Mouse (Mus musculus) ovary, postnatal 10 days (tissue): ENCODE results near the gene St6galnac5.

ENCODE experiments used
- DNase-seq: peaks from one replicate; pipeline ENCODE4 v3.0.0; 2022; ENCODE audit warnings: low spot score

The St6galnac5 gene

DNA sequence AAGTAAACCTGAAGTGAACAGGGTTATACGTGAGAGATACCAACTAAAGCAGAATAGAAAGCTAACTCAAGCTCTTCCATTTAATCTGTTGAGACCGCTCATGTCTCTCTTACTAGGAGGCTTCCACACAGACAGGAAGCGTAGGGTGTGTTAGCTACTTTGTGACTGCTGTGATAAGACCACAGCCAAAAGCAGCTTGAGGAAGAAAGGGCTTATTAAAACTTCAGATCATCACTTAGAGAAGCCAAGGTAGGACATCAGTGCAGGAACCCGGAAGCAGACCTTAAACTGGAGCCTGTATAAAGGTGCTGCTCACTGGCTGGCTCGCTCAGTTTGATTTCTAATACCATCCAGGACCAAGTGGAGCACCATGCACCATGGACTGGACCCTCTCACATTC, 31.7 kb downstream of the St6galnac5 start:
- DNase-seq = no peak

DNA sequence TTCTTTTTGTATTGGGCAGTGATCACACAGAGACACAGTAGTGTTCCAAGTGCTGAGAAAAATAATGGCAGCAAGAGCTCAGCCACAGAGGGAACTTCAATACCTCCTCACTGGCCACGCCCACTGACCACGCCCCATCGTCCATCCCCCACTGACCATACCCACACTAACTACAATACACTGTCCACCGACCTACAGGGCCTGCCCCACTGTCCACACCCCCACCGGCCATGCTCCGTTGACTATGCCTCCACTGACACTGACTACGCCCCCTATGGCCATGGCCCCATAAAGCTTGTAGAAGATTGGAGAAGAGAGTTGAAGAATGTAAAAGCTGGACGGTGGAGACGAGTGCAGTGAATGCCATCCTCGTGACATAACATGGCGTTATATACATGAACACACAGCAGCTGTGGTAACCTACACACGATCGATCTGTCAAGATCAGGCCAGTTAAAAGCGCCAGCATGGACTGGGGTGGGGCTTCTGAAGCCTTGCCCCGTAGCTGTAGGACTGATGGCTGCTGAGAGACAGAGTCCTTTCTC, 32.7 kb downstream of the St6galnac5 start:
- DNase-seq = no peak

DNA sequence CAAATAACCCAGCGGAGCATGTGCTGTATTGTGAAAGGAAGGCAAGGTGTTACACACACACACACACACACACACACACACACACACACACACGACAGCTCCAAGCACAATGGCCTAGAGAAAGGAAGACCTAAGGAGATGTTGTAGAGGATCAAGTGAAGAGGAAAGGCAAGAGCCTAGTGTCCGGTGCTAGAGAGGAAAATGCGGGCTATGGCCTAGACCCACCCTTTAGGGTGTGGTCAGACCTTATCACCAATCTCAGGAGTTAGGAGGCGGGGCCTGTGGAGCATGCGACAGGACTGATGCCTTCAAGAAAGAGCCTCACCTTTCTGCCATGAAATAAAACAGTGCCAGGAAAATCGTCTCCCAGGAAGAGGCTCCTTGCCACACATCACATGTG, 33.5 kb downstream of the St6galnac5 start:
- no peak for DNase-seq

DNA sequence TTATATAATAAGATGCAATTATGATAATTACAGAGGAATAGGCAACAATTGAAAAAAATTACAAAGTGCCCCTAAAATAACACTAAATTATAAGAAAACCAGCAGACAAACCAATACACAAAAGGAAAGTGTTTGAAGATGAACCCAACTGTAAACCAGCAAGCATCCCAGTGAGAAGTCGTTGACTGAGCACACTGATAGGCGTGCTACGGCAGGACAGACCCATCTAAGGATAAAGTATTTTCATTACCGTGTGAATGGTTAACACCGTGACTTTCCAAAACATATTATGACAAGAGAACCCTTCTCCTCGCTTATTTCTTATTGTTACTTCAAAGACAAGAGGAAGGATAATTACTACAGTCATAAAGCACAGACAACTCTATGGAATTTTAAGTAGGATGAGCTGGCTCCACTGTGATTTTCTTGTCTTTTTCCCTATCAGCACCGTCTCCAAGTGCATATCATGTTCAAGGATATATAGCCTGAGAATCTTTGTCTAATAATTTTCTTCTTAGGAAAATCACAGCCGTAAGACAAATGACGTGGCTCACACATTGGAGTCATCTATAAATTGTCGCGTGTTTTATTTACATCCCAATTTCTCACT, 34.9 kb downstream of the St6galnac5 start:
- no peak for DNase-seq

DNA sequence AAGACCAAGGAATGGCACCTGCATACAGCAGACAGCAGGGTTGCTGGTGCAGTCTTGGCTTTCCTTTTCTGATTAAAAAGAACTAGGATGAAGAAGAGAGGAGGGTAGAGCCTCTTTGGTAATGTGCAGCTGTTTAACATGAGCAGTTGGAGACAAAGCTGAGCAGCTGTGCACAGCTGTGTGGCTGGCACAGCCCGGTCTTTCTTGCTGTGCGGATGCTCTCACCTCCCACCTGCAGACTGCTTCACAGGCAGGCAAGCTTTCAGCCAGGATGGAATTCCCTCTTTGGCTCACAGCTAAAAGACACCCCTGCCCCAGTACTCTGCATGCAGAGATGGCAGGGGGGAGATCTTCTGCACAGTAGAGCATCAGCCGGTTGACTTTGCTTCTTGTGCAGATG, 37.3 kb downstream of the St6galnac5 start:
- DNase-seq = no peak

DNA sequence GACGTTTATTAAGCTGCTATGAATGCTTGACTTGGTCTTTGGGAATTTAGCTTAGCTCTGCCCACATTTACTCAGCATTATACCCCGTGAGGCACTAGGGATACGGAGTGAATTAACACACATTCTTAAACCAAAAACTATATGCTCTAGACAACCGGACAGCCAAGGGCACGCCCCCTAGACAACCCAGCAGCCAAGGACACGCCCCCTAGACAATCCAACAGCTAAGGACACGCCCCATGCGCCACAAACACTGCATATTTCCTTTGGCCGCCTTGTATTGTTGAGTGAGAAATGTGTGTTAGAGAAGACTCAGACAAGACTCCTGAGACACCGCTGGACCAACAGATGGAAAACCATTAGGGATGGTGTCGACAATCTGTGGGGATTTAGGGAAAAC, 39.1 kb downstream of the St6galnac5 start:
- DNase-seq = no peak

DNA sequence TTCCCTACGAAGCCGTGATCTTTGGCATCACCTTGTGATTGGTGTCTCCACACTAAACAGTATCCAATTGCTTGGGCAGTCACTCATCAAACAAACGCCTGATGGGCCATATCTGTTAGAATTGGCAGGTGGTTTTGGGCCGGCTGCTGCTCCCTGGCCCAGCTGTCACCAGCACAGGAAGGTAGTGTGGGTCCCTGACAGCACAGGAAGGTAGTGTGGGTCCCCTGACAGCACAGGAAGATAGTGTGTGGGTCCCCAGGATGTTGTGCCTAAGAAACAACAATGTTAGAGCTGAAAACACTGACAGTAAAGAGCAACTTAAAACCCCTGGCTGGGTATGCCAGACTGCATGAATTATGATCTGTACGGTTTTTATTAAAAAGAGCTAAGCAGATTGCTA, 40.4 kb downstream of the St6galnac5 start:
- no peak for DNase-seq

DNA sequence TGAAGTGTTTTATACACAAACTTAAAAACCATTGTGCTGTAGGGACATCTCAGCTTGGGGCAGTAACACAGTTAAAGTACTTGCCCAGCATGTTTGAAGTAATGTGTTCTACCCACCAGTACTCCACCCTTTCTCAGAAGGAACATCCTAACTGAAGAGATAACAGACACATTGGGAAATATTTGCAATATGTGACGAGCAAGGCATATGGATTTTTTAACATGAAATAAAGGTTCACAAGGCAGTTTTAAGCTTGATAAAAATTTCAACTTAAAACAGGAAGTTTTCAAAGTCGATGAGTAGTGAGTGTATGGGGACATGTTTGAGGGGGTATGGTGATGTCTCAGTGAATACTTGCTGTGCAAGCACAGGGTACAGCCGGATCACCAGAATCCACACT, 45.7 kb downstream of the St6galnac5 start:
- no peak for DNase-seq

DNA sequence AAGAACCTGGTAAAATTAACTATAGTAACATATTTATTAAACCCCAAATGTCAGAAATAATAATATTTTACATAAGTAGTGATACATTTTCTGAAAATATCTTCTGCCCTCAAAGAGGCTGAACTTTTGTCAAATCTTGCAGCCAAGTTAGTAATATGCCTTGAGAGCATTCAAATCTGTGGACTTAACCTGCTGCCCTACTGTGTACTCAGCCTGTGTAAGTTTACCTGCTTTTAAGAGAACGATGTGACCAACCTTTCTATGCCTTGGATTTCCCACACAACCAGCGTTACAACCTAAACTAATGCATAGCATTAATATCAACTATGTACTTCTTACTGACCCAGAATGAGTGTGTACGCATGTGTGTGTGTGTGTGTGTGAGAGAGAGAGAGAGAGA, 48.3 kb downstream of the St6galnac5 start:
- no peak for DNase-seq

DNA sequence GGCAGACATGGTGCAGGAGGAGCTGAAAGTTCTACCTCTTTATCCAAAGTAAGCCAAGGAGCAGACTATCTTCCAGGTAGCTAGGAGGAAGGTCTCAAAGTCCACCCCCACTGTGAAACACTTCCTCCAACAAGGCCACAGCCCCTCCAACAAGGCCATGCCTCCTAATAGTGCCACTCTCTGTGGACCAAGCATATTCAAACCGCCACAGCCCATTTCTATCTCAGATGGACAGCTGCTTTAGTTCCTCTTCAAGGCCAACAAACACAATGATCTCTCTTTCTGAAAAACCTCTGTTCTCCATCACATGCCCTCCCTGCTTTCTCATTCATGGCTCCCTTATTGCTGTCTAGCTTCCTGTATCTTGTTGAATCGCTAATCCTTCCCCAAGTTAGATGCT, 49.5 kb downstream of the St6galnac5 start:
- DNase-seq = no peak

DNA sequence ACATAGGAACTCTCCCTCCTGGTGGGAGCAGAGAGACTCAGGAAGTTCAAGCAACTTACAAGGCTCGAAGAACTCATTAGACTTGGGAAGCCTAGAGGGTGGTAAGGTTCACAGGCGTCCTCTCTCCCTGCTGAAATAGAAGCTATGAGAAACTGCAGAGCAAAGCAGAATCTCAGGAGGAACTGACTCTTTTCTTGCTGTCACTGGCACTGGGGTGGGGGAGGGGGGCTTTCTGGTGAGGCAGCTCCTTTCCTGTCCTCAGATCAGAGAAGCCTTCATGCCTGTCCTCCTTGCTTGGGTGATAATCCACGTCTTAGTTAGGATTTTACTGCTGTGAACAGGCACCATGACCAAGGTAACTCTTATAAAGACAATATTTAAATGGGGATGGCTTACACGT, 50.0 kb downstream of the St6galnac5 start:
- no peak for DNase-seq

DNA sequence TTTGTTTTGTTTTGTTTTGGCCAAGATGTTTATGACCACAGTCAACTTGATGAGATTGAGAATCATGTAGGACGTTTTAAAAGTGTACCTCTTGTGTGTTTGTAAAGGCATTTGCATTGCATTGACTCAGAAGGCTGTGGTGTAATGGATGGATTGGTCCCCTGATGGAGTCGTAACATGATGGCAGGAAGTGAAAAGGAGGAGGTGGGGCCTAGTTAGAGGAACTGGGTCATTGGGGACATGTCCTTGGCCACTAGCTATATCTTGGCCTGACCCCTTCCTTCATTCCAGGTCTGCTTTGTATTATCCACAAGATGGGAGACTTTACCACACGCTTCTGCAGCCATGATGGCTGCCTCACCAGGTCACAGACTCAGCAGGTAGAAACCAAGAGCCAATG, 50.7 kb downstream of the St6galnac5 start:
- no peak for DNase-seq

DNA sequence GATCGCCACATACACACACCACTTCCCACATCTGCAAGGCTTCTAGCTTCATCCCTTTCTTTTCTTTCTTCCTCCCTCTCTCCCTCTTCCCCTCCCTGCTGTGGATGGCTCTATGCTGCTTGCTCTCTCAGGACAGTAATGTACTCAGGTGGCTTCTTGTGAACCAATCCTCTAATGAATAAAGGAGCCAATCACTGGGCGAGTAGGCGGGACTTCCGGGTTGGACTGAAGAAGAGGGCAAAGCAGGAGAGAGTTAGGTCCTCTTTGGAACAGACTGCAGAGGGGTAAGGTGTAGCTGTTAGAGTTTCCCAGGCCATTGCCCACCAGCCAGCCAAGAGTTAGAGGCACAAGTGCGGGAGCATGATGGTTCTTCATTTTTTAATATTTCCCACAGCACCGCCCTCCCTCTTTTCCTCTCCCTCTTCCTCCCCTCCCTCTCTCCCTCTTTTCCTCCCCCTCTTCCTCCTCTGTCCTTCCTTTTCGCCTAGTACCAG, 52.2 kb downstream of the St6galnac5 start:
- DNase-seq = no peak

DNA sequence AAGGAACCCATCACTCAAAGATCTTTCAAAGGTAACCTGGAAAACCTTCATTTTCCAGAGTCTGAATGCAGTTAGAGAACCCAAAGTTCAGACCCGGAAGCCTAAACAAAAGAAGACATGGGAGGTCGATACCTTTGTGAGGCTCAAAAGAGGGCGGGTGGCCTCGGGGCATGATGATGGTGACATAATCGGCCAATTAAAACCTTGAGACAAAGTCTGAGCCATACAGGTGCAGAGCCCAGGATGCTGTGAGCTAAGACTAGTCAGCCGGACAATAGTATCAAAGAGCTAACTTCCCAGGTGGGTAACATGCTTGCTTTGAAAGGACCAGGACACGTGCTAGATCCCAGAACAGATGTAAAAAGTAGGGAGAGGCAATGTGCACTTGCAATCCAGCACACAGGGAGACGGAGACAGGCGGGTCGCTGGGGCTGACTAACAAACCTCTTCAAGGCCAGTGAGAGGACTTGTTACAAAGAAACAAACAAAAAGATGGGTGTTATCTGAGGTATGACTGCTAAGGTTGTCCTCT, 52.7 kb downstream of the St6galnac5 start:
- DNase-seq = no peak

DNA sequence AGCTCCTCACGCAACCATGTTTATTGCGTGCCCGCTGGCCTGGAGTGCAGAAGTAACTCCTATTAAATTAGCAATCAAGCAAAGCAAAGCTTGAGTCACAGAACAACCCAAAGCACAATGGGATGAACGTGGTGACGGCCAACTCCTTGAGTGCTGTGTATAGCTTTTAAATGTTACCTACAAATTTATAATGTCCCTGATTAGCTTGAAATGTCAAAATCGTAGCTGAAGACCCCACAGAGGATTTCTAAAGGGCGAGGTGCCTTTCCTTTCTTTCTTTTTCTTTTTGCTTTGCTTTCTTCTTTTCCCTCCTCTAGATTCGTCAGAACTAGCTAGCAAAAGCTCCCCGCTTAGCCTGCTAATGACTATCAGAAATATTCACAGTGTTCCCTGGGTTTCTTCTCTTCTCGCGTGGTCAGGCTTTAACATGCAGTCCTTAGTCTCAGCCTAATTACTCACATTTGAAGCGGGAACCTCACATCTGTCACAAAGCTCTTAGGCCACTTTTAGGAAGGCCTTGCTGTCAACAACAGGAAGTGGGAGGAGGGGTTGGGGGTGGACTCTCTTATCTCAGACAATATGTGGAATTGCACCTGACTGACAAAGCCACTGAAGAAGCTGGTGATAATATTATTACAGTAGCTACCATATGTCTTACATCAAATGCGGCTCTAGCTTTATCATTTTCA, 53.6 kb downstream of the St6galnac5 start:
- DNase-seq = no peak

DNA sequence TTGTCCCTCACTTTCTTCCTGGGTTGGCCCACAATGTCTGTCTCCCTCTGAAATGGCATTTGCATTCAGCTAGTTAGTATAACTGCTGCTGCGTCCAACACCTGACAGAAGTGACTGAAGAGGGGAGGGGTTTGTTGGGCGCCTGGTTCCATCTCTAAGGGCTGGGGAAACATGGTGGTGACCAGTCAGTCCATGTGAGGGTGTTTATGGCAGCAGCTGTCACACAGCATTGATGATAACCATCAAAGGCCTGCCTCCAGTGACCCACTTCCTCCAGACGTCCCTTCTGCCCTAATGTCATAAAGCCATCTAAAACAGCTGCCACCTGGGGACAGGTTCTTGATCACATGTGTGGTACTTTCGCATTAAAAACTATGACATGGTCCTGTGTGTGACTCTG, 55.9 kb downstream of the St6galnac5 start:
- no peak for DNase-seq

DNA sequence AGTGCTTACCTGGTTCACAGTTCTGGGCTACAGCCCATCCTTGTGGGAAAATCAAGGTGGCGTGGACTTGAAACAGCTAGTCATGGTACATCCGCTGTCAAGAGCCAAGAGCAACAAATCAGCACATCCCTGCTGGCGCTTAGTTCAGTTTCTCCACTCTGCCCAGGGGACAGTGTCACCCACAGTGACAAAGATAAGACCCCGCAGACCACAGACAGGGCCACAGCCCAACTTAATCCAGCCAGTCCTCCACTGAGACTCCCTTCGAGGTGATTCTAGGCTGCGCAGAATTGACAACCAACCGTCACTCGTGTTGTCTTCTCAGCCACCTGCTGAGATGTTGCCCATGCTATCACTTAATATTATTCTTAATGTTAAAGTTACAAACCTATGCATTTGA, 56.7 kb downstream of the St6galnac5 start:
- DNase-seq = no peak

DNA sequence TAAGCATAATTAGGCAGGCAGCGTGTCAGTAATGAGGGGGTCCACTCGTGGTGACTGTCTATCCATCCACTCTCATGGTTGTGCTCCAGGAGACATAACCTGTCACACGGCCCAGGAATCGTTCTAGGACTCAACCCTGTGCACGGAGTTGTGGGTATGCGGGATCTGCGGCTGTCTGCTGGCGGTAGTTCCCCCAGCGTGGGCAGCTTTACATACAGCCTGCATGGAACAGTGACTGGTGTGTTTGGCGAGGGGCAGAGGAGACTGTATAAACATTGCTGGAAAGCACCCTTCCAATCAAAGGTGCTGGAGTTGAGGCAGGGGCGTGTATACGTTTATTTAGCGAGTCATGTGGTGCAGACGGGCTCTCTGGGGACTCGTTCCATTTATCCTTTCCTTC, 58.5 kb downstream of the St6galnac5 start:
- DNase-seq = no peak

DNA sequence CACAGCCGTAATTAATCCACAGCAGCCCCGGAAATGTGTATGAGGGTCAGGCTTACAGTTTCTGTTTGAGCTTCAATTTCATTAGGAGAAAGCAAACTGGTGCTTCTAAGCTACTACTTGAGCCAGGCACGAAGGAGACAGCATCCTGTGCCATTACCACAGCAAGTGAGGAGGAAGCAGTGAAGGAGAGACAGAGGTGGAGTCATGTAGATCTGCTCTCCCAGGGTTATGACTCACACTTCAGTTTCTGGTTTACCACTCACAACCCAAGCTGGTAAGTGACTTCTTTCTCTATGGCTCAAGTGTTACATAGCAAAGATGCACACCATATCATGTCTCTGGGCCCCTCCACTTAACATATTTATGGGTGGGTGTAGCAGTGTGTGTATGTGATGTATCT, 61.7 kb downstream of the St6galnac5 start:
- no peak for DNase-seq

DNA sequence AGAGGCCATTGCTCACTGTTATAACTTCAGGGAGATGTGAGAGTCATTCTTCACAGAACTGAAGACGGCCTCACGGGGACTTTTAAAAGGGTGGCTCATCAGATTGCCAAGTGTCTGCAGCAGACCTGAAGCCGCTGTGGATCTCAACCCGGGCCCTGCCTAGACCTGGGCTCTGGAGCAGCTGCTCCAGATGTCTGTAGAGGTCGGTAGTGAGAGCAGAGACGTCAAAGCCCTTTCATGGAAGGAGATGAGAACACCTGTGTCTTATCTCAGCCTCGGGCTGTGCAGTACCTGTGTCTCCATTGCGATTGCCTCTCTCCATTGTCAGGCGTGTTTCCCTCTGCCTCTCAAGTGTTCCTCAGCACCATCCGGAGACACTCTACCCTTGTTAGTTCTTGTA, 62.9 kb downstream of the St6galnac5 start:
- no peak for DNase-seq

DNA sequence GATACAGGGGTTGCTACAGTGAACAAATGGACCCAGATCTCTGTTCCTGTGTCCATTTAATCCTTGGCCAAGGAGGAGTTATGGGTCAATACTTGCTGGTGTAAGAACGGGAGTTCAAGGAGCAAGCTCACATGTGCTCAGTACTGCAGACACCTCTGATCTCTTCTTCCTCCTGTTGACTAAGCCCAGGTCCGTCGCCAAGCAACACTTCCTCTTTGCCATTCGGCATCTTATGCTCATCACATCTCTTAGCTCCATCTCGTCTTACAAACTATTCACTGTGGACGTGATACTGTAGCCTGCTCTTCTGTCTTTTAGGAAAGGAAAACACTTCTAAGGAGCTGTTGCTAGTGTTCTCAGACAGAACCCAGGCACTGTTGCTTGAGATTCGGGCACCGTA, 64.5 kb downstream of the St6galnac5 start:
- no peak for DNase-seq

DNA sequence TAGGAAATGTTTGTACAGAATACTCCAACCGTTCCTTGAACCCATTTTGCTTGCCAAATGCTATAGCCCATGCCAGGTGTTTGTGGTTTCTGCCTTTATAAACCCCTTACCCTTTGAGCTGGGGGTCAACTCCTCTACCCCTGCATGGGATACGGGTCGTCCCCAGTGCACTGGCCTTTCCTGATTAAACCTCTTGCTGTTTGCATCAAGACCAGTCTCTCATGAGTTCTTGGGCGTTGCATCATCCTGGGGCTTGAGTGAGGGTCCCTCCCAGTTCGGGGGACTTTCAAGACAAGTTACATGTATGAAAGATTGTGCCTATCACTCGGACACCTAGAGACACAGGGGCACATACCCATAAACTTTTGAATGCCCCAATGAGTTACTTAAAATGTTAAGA, 67.7 kb downstream of the St6galnac5 start:
- no peak for DNase-seq

DNA sequence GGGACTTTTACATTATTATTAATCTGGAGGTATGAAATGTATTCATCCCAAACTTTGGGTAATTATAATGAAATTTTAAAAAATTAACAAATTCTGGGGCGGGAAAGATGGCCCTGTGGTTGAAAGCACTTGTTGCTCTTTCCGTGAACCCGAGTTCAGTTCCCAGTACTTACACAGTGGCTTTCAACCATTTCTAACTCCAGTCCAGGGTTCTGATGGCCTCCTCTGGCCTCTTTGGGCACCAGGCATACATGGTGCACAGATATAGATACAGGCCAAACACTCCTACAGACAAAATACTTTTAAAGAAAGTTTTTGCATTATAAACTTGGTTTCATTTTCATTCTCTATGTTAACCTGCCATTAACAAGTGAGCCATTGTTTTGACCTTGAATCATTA, 68.4 kb downstream of the St6galnac5 start:
- DNase-seq = no peak

DNA sequence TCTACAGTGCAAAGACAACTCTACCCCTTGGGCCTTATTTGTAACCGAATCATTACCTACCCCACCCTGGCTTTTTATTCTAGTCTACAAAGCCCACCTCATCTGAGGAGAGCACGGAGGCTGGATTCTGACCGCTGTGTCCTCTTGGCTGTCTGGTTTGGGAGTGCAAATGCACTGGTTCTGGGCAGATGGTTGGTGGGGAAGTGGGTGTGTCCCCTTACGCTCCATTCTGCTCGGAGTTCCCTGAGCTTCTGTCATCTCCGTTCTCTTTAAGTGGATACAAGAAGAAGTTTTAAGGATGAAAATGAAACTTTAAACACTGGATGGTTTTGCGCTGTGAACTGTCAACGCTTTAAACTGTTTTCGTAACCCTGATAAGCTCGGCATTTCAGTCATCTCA, 68.9 kb downstream of the St6galnac5 start:
- DNase-seq = no peak
